Mouse (Mus musculus): Measurements from ENCODE around the gene Carmil1. TPM values are rescaled to one million over a fixed set of nuclear protein-coding genes. Genes with fewer than 3 reads are reported as not detected.

The Carmil1 gene
- polyA plus RNA-seq, 1 experiment from 2014 or later, result 47.1 TPM

DNA sequence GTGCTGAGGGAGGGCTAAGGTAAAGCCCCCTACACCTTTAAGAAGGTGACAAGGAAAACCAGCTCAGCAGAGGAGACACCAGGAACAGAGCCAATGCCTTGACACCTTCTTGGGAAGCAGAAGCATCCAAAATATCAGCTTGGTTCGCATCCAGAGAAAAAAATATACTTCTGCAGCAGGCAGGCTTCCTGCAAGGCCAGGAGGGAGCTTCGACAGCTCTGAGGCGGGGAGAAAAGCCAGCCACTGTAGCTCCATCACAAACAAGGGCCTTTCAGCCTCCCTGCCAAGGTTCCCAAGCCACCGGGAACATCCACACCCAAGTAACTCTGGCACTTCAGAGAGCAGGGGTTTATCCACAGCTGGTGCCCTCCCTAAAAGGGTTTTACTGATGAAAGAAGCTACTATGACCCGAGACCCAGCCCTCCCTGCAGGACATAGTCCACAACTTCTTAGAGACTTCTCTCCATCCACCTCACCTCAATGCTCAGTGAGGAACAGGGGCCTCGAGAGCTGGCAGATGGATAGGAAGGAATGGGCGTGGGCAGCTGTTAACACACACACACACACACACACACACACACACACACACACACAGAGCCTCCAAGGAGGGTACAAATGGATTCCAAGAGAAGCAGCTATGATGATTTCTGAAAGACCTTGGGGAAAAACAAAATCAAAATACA, 80.6 kb downstream of the Carmil1 start:
- no peak overlapping the region for H3K9ac ChIP-seq (ENCODE audit: low read depth, low read length)
- 54% methylated on average over 7 of the region's 7 CpGs for WGBS
- no peak for ATAC-seq

DNA sequence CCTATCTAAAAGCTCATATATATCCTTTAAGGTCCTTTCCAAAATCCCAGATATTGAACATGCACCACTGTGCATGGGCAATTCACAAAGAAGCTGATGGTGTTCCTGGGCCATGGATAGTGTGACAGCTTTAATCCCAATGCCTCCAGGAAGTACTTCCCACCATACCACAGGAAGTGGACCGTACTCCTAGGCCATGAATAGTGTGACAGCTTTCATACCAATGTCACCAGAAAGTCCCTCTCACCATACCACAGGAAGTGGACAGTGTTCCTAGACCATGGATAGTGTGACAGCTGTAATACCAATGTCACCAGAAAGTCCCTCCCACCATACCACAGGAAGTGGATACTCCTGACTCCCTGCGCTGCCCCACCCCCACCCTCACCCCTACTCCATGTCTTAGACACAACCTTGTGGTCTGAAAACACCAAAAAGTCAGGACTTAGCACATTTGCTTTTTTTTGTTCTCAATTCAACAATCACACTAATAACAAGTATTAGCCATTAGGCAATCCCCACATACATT, 82.1 kb downstream of the Carmil1 start:
- WGBS, result 96% methylated on average over 2 of the region's 2 CpGs
- Histone ChIP-seq H3K27ac (ENCODE audit: low read length) (no peak overlapping the region), H3K27me3 (ENCODE audit: control insufficient read depth, insufficient read depth, low read depth, low read length) (no peaks in the 10 kb centered on the region; the same call in 1 of the 2 replicates), H3K4me3 (ENCODE audit: low read depth, low read length) (no peak overlapping the region), H3K4me1 (ENCODE audit: control insufficient read depth, insufficient read depth, low read length) (peaks cover 12% of the 10 kb centered on the region), H3K9me3 (replicated peaks; ENCODE audit: control insufficient read depth, low read length, poor library complexity, severe bottlenecking) (no peaks in the 10 kb centered on the region), H3K4me2 (ENCODE audit: low read length) (no peak overlapping the region), H3K36me3 (ENCODE audit: control insufficient read depth, insufficient read depth, low read length) (no peaks in the 10 kb centered on the region), H3K9ac (ENCODE audit: low read depth, low read length) (no peak overlapping the region)
- no peak for ATAC-seq

More for the DNA sequence above, 80.6 kb downstream of the Carmil1 start:
- no peak overlapping the region for H3K4me3 ChIP-seq (ENCODE audit: low read depth, low read length)
- no peaks in the 10 kb centered on the region; the same call in 1 of the 2 replicates for H3K27me3 ChIP-seq (ENCODE audit: control insufficient read depth, insufficient read depth, low read depth, low read length)
- no peaks in the 10 kb centered on the region for H3K9me3 ChIP-seq (replicated peaks; ENCODE audit: control insufficient read depth, low read length, poor library complexity, severe bottlenecking)
- peaks cover 12% of the 10 kb centered on the region for H3K4me1 ChIP-seq (ENCODE audit: control insufficient read depth, insufficient read depth, low read length)
- H3K27ac ChIP-seq (ENCODE audit: low read length), result peak overlapping the region; percentile 22
- no peak overlapping the region for H3K4me2 ChIP-seq (ENCODE audit: low read length)
- no peaks in the 10 kb centered on the region for H3K36me3 ChIP-seq (ENCODE audit: control insufficient read depth, insufficient read depth, low read length)

DNA sequence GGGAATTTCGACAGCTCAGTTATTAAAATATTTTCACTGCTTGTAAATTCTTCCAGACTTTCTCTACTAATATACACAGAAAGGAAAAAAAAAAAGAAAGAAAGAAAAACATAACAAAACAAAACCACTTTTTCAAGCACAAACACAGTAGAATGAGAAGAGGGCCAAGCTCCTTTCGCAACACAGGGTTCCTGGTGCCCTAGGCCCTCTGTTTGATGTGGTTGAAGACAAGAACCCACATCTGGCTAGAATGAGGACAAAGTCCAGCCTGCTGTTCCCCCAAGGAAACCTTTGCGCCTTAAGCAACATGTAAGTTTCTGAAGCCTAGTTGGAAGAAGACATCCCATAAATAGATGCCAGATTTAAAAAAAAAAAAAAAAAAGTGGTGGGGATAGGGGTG, 85.2 kb downstream of the Carmil1 start:
- no peak overlapping the region for H3K9ac ChIP-seq (ENCODE audit: low read depth, low read length)
- no peak overlapping the region for H3K4me2 ChIP-seq (ENCODE audit: low read length)
- no peaks in the 10 kb centered on the region for H3K9me3 ChIP-seq (replicated peaks; ENCODE audit: control insufficient read depth, low read length, poor library complexity, severe bottlenecking)
- no peaks in the 10 kb centered on the region for H3K27me3 ChIP-seq (ENCODE audit: control insufficient read depth, insufficient read depth, low read depth, low read length)
- H3K4me3 ChIP-seq (ENCODE audit: low read depth, low read length), result no peak overlapping the region
- no peak for ATAC-seq
- H3K4me1 ChIP-seq (ENCODE audit: control insufficient read depth, insufficient read depth, low read length), result peaks cover 24% of the 10 kb centered on the region
- WGBS, result 89% methylated on average over 3 of the region's 3 CpGs
- no peak overlapping the region for H3K27ac ChIP-seq (ENCODE audit: low read length)
- H3K36me3 ChIP-seq (ENCODE audit: control insufficient read depth, insufficient read depth, low read length), result no peaks in the 10 kb centered on the region

DNA sequence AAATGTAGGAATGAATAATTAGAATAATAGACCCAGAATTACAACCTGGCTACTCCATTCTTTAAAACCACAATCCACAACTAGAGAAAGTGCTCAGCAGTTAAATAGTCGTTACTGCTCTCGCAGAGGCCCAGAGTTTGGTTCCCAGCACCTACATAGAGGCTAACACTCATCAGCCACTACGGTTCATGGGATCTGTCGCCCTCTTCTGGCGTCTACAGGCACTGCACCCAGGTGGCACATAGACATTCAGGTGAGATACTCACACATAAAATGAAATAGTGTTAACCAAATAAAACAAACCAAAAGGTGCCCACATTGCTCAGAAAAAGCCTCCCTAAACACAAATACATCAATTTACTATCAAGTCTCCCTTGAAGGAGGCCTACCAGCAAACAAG, 86.6 kb downstream of the Carmil1 start:
- Histone ChIP-seq H3K9ac (ENCODE audit: low read depth, low read length) (no peak overlapping the region), H3K4me1 (ENCODE audit: control insufficient read depth, insufficient read depth, low read length) (peaks cover 12% of the 10 kb centered on the region; the same call in 1 of the 2 replicates), H3K27ac (ENCODE audit: low read length) (no peak overlapping the region), H3K4me3 (ENCODE audit: low read depth, low read length) (no peak overlapping the region), H3K9me3 (replicated peaks; ENCODE audit: control insufficient read depth, low read length, poor library complexity, severe bottlenecking) (no peaks in the 10 kb centered on the region), H3K36me3 (ENCODE audit: control insufficient read depth, insufficient read depth, low read length) (no peaks in the 10 kb centered on the region), H3K27me3 (ENCODE audit: control insufficient read depth, insufficient read depth, low read depth, low read length) (no peaks in the 10 kb centered on the region), H3K4me2 (ENCODE audit: low read length) (no peak overlapping the region)
- no peak for ATAC-seq
- WGBS, result 86% methylated on average over 5 of the region's 5 CpGs

DNA sequence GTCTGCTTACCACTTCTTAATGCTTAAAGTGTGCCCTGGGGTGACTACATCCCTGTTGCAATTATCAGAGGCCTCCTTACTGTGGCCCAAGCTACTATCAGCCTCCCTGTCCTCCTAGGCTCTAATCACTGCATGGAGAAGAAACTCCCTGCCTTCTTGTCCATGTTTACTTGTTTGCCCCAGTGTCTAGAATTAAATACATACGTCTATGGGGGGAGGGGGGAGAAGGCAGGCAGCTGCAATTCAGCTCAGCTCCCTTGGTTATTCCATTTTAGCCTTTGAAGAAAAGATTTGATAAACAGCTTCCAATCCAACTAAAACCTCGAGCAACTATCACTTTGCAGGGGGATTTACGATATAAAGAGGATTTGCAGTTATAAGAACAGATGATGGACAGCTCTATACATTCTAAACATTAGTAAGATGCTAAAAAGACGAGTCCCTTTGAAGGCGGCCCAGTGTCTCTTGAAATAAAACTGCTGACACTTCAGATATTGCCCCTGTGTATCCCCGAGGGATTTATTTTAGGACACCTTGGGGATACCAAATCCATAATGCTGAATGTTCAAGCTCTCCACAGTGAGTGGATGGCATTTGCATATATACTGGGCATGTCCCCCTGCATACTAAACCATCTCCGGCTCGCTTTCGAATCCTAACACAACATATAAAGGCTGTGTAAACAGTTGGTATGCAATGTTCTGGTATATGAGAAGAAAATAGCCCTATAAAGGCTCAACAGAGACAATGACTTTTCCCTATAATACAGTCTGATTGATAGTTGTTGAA, 89.5 kb downstream of the Carmil1 start:
- no peaks in the 10 kb centered on the region for H3K27me3 ChIP-seq (ENCODE audit: control insufficient read depth, insufficient read depth, low read depth, low read length)
- H3K9ac ChIP-seq (ENCODE audit: low read depth, low read length), result no peak overlapping the region
- H3K4me3 ChIP-seq (ENCODE audit: low read depth, low read length), result no peak overlapping the region
- WGBS, result 48% methylated on average over 9 of the region's 9 CpGs
- peak; percentile 65 for ATAC-seq
- peak overlapping the region; percentile 53 for H3K27ac ChIP-seq (ENCODE audit: low read length)
- H3K36me3 ChIP-seq (ENCODE audit: control insufficient read depth, insufficient read depth, low read length), result no peaks in the 10 kb centered on the region
- peaks cover 11% of the 10 kb centered on the region; the same call in 1 of the 2 replicates for H3K4me1 ChIP-seq (ENCODE audit: control insufficient read depth, insufficient read depth, low read length)
- H3K9me3 ChIP-seq (replicated peaks; ENCODE audit: control insufficient read depth, low read length, poor library complexity, severe bottlenecking), result 0 out of 2 replicates have a peak, but pooled peaks cover 3% of the 10 kb centered on the region
- H3K4me2 ChIP-seq (ENCODE audit: low read length), result no peak overlapping the region

DNA sequence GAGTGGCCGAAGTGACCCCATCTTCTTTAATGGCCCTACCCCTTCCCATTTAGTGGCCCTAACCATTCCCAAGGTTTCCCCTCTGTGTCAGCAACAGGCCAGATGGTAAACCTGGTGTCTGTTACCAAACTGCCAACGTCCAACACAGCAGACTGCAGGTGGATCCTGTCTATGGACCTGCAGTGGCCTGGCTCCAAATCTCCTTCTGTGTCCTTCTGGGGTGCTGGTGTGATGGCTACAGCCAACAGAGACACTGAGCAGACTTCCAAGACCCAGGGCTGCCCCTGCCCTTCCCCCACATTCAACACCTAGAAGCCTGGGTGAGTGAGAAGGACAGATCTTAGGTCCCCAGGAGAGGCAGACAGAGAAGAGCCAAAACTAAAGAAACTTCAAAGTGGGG, 93.6 kb downstream of the Carmil1 start:
- H3K4me1 ChIP-seq (ENCODE audit: control insufficient read depth, insufficient read depth, low read length), result peaks cover 11% of the 10 kb centered on the region; the same call in 1 of the 2 replicates
- 0 out of 2 replicates have a peak, but pooled peaks cover 3% of the 10 kb centered on the region for H3K9me3 ChIP-seq (replicated peaks; ENCODE audit: control insufficient read depth, low read length, poor library complexity, severe bottlenecking)
- no peaks in the 10 kb centered on the region for H3K27me3 ChIP-seq (ENCODE audit: control insufficient read depth, insufficient read depth, low read depth, low read length)
- 82% methylated on average over 2 of the region's 2 CpGs for WGBS
- no peaks in the 10 kb centered on the region for H3K36me3 ChIP-seq (ENCODE audit: control insufficient read depth, insufficient read depth, low read length)
- H3K4me3 ChIP-seq (ENCODE audit: low read depth, low read length), result no peak overlapping the region
- H3K4me2 ChIP-seq (ENCODE audit: low read length), result no peak overlapping the region
- no peak overlapping the region for H3K9ac ChIP-seq (ENCODE audit: low read depth, low read length)
- H3K27ac ChIP-seq (ENCODE audit: low read length), result no peak overlapping the region
- no peak for ATAC-seq

DNA sequence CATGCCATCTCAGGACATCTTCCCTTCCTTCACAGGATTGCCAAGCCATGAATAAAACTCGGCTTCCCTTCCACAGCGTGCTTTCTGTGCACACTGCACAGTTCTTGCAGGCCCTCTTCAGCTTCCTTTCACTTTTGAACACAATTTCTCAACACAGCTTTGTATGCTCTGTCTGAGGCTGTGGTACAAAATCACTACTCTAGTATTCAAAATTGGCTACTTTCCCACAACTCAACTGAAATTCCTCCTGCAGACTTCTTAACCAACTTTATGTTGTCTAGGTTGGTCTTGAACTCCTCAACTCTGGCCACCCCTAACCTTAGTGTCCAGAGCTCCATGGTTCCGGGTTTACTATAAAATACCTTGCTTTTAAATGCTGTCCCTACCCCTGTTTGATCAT, 95.0 kb downstream of the Carmil1 start:
- Histone ChIP-seq H3K4me3 (ENCODE audit: low read depth, low read length) (no peak overlapping the region), H3K36me3 (ENCODE audit: control insufficient read depth, insufficient read depth, low read length) (no peaks in the 10 kb centered on the region), H3K27ac (ENCODE audit: low read length) (no peak overlapping the region), H3K9ac (ENCODE audit: low read depth, low read length) (no peak overlapping the region), H3K4me1 (ENCODE audit: control insufficient read depth, insufficient read depth, low read length) (0 out of 2 replicates have a peak, but pooled peaks cover under 1% of the 10 kb centered on the region), H3K9me3 (replicated peaks; ENCODE audit: control insufficient read depth, low read length, poor library complexity, severe bottlenecking) (0 out of 2 replicates have a peak, but pooled peaks cover 3% of the 10 kb centered on the region), H3K4me2 (ENCODE audit: low read length) (no peak overlapping the region), H3K27me3 (ENCODE audit: control insufficient read depth, insufficient read depth, low read depth, low read length) (no peaks in the 10 kb centered on the region)
- 94% methylated on average over 3 of the region's 3 CpGs for WGBS
- no peak for ATAC-seq

DNA sequence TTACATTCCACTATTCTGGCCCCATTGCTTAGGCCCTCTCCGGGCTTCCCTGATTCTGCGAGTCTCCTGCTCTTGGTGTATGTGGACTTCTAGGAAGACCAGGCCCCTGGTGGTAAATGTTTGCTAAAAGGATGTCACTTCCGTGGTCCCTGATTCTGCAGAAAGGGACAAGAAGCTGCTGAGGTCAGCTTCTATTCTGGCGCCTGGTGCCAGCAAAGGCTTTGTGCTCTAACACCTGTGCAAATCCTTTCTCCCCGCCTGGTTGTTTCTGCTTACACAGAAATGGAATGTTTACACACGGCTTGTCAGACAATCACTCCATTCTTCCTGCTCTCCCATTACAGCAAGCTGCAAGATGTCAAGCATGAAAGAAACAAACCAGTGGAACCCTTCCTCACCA, 97.7 kb downstream of the Carmil1 start:
- ATAC-seq, result no peak
- WGBS, result 46% methylated on average over 6 of the region's 6 CpGs
- Histone ChIP-seq H3K36me3 (ENCODE audit: control insufficient read depth, insufficient read depth, low read length) (no peaks in the 10 kb centered on the region), H3K27me3 (ENCODE audit: control insufficient read depth, insufficient read depth, low read depth, low read length) (no peaks in the 10 kb centered on the region), H3K9me3 (replicated peaks; ENCODE audit: control insufficient read depth, low read length, poor library complexity, severe bottlenecking) (no peaks in the 10 kb centered on the region), H3K4me2 (ENCODE audit: low read length) (no peak overlapping the region), H3K27ac (ENCODE audit: low read length) (no peak overlapping the region), H3K4me1 (ENCODE audit: control insufficient read depth, insufficient read depth, low read length) (no peaks in the 10 kb centered on the region), H3K4me3 (ENCODE audit: low read depth, low read length) (no peak overlapping the region), H3K9ac (ENCODE audit: low read depth, low read length) (no peak overlapping the region)

DNA sequence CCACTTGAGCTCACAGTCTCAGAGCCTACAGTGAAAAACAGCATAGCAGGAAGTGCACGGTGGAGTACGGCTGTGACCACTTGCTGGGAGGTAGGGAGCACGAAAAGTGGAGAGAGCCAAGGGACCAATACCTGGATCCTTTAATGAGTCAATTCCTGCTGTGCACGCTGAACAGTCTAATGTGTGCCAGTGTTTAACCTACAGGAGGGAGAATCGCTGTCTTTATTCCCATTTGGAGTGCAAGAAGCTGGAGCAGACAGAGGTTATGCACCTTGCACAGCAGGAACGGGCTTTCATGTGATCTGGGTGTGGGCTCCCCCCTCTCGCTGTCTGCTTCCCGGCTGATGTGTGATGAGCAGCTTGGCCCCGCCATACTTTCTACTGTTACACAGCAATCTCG, 101.1 kb downstream of the Carmil1 start:
- no peak overlapping the region for H3K4me3 ChIP-seq (ENCODE audit: low read depth, low read length)
- ATAC-seq, result no peak
- H3K4me1 ChIP-seq (ENCODE audit: control insufficient read depth, insufficient read depth, low read length), result peaks cover 2% of the 10 kb centered on the region; the same call in 1 of the 2 replicates
- H3K9ac ChIP-seq (ENCODE audit: low read depth, low read length), result no peak overlapping the region
- H3K9me3 ChIP-seq (replicated peaks; ENCODE audit: control insufficient read depth, low read length, poor library complexity, severe bottlenecking), result no peaks in the 10 kb centered on the region
- WGBS, result 81% methylated on average over 10 of the region's 10 CpGs
- no peak overlapping the region for H3K27ac ChIP-seq (ENCODE audit: low read length)
- H3K27me3 ChIP-seq (ENCODE audit: control insufficient read depth, insufficient read depth, low read depth, low read length), result no peaks in the 10 kb centered on the region
- no peak overlapping the region for H3K4me2 ChIP-seq (ENCODE audit: low read length)
- no peaks in the 10 kb centered on the region for H3K36me3 ChIP-seq (ENCODE audit: control insufficient read depth, insufficient read depth, low read length)
